Mouse (Mus musculus) ES-Bruce4 (cell line): ENCODE data around the gene Hopx.

ENCODE experiments used
- CTCF ChIP-seq: IDR thresholded peaks from one replicate; pipeline ENCODE4 v1.8.1; 2011; ENCODE audit warnings: low read depth, low read length
- EP300 ChIP-seq: IDR thresholded peaks from 2 replicates; pipeline ENCODE4 v1.6.1; 2011; ENCODE audit warnings: low read depth, low read length; ENCODE audit not compliant: insufficient read depth

GRCm38 (mm10) chr5:77082735-77083134 is 32.2 kb downstream of the Hopx start:
- TF ChIP-seq EP300 (no peak), CTCF (no peak)
